Mouse (Mus musculus) erythroblast, embryonic 14.5 days (primary cell): ENCODE data around the gene Armc2. TPM values are rescaled to one million over a fixed set of nuclear protein-coding genes. Genes with fewer than 3 reads are reported as not detected.

Experiments
- H3K27me3 ChIP-seq: 2 replicates; pipeline ENCODE4 v1.6.1; 2012; ENCODE audit warnings: inconsistent platforms; ENCODE audit not compliant: control insufficient read depth
- H3K36me3 ChIP-seq: 2 replicates; pipeline ENCODE4 v1.6.1; 2012; ENCODE audit warnings: mild to moderate bottlenecking, inconsistent platforms; ENCODE audit not compliant: control insufficient read depth
- H3K4me1 ChIP-seq: 2 replicates; pipeline ENCODE4 v1.6.1; 2012; ENCODE audit warnings: inconsistent platforms; ENCODE audit not compliant: control insufficient read depth
- H3K4me3 ChIP-seq: replicated peaks from 2 replicates; pipeline ENCODE3; 2012; ENCODE audit warnings: moderate library complexity, mild to moderate bottlenecking, inconsistent platforms
- H3K9me3 ChIP-seq: 2 replicates; pipeline ENCODE4 v1.6.1; 2012; ENCODE audit warnings: low read length, inconsistent platforms, mixed read lengths; ENCODE audit not compliant: control insufficient read depth
- GATA1 ChIP-seq: IDR thresholded peaks from 2 replicates; pipeline ENCODE4 v1.6.1; 2012; ENCODE audit warnings: low read length, inconsistent platforms, mixed read lengths
- TAL1 ChIP-seq: IDR thresholded peaks from 3 replicates; pipeline ENCODE4 v1.6.1; 2012; ENCODE audit warnings: low read length, inconsistent platforms, mixed read lengths
- polyA plus RNA-seq: library from polyadenylated mRNA; stranded (reverse); fragments of >175 nt; gene quantifications from 2 replicates; pipeline ENCODE4 v1.2.3, GENCODE M21; 2012

Armc2 gene
- polyA plus RNA-seq, 1 experiment = not detected

GRCm38 (mm10) chr10:41888365-41888941 lies 129.8 kb downstream of the Armc2 start:
- no peak for TF ChIP-seq TAL1
- no peak for TF ChIP-seq GATA1
- no peaks in the 10 kb centered on the region for H3K27me3 ChIP-seq
- peaks cover 14% of the 10 kb centered on the region for H3K36me3 ChIP-seq
- no peaks in the 10 kb centered on the region for H3K9me3 ChIP-seq
- H3K4me1 ChIP-seq = peaks cover 41% of the 10 kb centered on the region
- H3K4me3 ChIP-seq = peak overlapping the region; percentile 79

GRCm38 (mm10) chr10:41887080-41887821 lies 131.0 kb downstream of the Armc2 start:
- Histone ChIP-seq H3K4me3 (peak overlapping the region; percentile 79), H3K27me3 (no peaks in the 10 kb centered on the region), H3K36me3 (peaks cover 11% of the 10 kb centered on the region), H3K4me1 (peaks cover 38% of the 10 kb centered on the region), H3K9me3 (no peaks in the 10 kb centered on the region)
- TF ChIP-seq GATA1 (no peak), TAL1 (no peak)

- no peak overlapping the region for H3K4me3 ChIP-seq
- peaks cover 33% of the 10 kb centered on the region for H3K4me1 ChIP-seq
- H3K36me3 ChIP-seq = no peaks in the 10 kb centered on the region
- H3K9me3 ChIP-seq = no peaks in the 10 kb centered on the region
- H3K27me3 ChIP-seq = no peaks in the 10 kb centered on the region
- TF ChIP-seq GATA1 (no peak), TAL1 (no peak)
Measured at GRCm38 (mm10) chr10:41883741-41884575, 134.3 kb downstream of the Armc2 start.

GRCm38 (mm10) chr10:41881438-41881837 lies 136.8 kb downstream of the Armc2 start:
- Histone ChIP-seq H3K4me3 (no peak overlapping the region), H3K4me1 (peaks cover 12% of the 10 kb centered on the region), H3K36me3 (no peaks in the 10 kb centered on the region), H3K27me3 (no peaks in the 10 kb centered on the region), H3K9me3 (no peaks in the 10 kb centered on the region)
- TF ChIP-seq GATA1 = no peak
- no peak for TF ChIP-seq TAL1

GRCm38 (mm10) chr10:41880777-41881176 lies 137.5 kb downstream of the Armc2 start:
- H3K27me3 ChIP-seq = no peaks in the 10 kb centered on the region
- H3K4me3 ChIP-seq = no peak overlapping the region
- TF ChIP-seq GATA1 = no peak
- TF ChIP-seq TAL1 = no peak
- peaks cover 11% of the 10 kb centered on the region for H3K4me1 ChIP-seq
- no peaks in the 10 kb centered on the region for H3K36me3 ChIP-seq
- H3K9me3 ChIP-seq = no peaks in the 10 kb centered on the region

- H3K36me3 ChIP-seq = no peaks in the 10 kb centered on the region
- peaks cover 11% of the 10 kb centered on the region for H3K4me1 ChIP-seq
- no peaks in the 10 kb centered on the region for H3K27me3 ChIP-seq
- H3K9me3 ChIP-seq = no peaks in the 10 kb centered on the region
- no peak overlapping the region for H3K4me3 ChIP-seq
- TF ChIP-seq TAL1 = no peak
- TF ChIP-seq GATA1 = no peak
Measured at GRCm38 (mm10) chr10:41880206-41880605, 138.0 kb downstream of the Armc2 start.

- TF ChIP-seq TAL1 (no peak), GATA1 (no peak)
- H3K27me3 ChIP-seq = no peaks in the 10 kb centered on the region
- no peaks in the 10 kb centered on the region for H3K9me3 ChIP-seq
- H3K4me3 ChIP-seq = no peak overlapping the region
- H3K4me1 ChIP-seq = peaks cover 8% of the 10 kb centered on the region
- H3K36me3 ChIP-seq = no peaks in the 10 kb centered on the region
Measured at GRCm38 (mm10) chr10:41879675-41880074, 138.6 kb downstream of the Armc2 start.

- no peaks in the 10 kb centered on the region for H3K36me3 ChIP-seq
- no peaks in the 10 kb centered on the region for H3K9me3 ChIP-seq
- no peak for TF ChIP-seq TAL1
- no peak for TF ChIP-seq GATA1
Measured at GRCm38 (mm10) chr10:41878344-41878743, 139.9 kb downstream of the Armc2 start.

GRCm38 (mm10) chr10:41875624-41876023 lies 142.6 kb downstream of the Armc2 start:
- no peak overlapping the region for H3K4me3 ChIP-seq
- no peaks in the 10 kb centered on the region for H3K27me3 ChIP-seq
- H3K36me3 ChIP-seq = no peaks in the 10 kb centered on the region; the same call in 1 of the 2 replicates
- TF ChIP-seq GATA1 (no peak), TAL1 (no peak)
- H3K9me3 ChIP-seq = no peaks in the 10 kb centered on the region
- peaks cover 10% of the 10 kb centered on the region for H3K4me1 ChIP-seq

More at GRCm38 (mm10) chr10:41878344-41878743, 139.9 kb downstream of the Armc2 start:
- H3K4me3 ChIP-seq = no peak overlapping the region
- H3K4me1 ChIP-seq = peaks cover 8% of the 10 kb centered on the region
- no peaks in the 10 kb centered on the region for H3K27me3 ChIP-seq
